Mouse (Mus musculus): ENCODE measurements around the gene Fbxo28. TPM values are rescaled to one million over a fixed set of nuclear protein-coding genes. Genes with fewer than 3 reads are reported as not detected.

The Fbxo28 gene
- polyA plus RNA-seq, 1 experiment from 2014 or later, result 11.5 TPM

DNA sequence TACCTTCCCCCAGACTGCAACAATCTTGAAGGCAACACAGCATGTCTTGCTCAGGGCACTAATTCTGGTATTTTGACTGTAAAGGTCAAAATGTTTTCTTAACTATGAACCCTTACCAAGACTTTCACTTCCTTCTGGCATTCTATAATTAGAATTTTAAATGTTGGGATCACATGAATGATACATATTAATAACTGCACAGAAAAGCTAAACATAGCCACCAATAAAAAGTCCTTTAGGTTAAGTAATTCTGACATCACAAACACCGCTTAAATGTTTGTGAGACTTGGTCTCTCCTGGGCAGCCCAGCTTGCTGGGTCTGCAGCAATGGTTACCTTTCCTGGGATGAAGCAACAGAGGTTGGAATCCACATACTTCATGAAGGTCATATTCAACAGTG lies 15.5 kb downstream of the Fbxo28 start:
- H3K36me3 ChIP-seq (ENCODE audit: control insufficient read depth, insufficient read depth, low read length), result peaks cover 7% of the 10 kb centered on the region
- no peaks in the 10 kb centered on the region for H3K27me3 ChIP-seq (replicated peaks; ENCODE audit: control insufficient read depth, insufficient read depth, low read length)

DNA sequence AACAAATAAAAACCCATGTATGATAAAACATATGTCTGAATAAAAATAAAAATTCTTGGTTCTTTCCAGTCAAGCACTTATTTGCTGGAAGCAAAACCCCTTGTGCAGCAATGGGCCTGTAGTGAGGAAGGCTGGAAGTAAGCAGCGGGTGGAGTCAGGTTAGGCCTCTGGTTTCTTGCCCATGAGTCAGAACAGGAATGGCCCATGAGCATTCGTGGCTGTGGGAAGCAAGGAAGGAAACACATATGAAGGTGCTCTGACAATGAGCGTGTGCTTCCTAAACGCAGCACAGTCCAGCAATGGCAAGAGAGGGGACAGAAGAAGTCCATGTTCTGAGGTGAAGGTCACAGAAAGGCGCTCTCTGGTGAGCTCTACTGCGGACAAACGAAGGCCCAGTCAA lies 16.9 kb downstream of the Fbxo28 start:
- Histone ChIP-seq H3K36me3 (ENCODE audit: control insufficient read depth, insufficient read depth, low read length) (peaks cover 7% of the 10 kb centered on the region), H3K4me2 (ENCODE audit: low read depth, low read length) (no peak overlapping the region)

More for the DNA sequence above, 15.5 kb downstream of the Fbxo28 start:
- no peak for ATAC-seq
- Histone ChIP-seq H3K4me3 (ENCODE audit: low read length) (no peak overlapping the region), H3K9ac (ENCODE audit: low read depth, low read length) (no peak overlapping the region), H3K27ac (ENCODE audit: low read length) (no peak overlapping the region), H3K9me3 (ENCODE audit: control insufficient read depth, low read length) (no peaks in the 10 kb centered on the region), H3K4me2 (ENCODE audit: low read depth, low read length) (no peak overlapping the region), H3K4me1 (ENCODE audit: control insufficient read depth, insufficient read depth, low read length) (no peaks in the 10 kb centered on the region)
- 87% methylated on average over 1 of the region's 1 CpGs for WGBS

DNA sequence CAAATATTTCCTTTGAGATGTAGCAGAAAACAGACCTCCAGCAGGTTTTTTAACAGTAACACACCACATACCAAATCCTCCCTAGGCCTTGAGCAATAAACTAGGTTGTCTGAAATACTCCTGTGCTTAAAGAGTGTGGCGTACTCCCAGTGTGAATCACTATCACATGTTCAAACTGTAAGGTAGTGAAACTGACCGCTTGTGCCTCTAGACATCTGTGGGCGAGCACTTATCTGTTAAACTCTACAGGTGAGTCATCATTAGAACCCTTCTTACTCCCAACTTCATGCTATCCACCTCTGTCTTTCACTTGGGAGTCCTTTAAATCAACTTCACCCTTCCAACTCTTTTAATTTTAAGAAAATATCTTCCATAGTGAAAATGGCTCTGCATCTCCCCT lies 18.3 kb downstream of the Fbxo28 start:
- no peaks in the 10 kb centered on the region for H3K27me3 ChIP-seq (replicated peaks; ENCODE audit: control insufficient read depth, insufficient read depth, low read length)
- H3K4me1 ChIP-seq (ENCODE audit: control insufficient read depth, insufficient read depth, low read length), result no peaks in the 10 kb centered on the region
- H3K4me3 ChIP-seq (ENCODE audit: low read length), result no peak overlapping the region
- no peak overlapping the region for H3K9ac ChIP-seq (ENCODE audit: low read depth, low read length)
- no peak for ATAC-seq
- no peaks in the 10 kb centered on the region for H3K9me3 ChIP-seq (ENCODE audit: control insufficient read depth, low read length)
- H3K27ac ChIP-seq (ENCODE audit: low read length), result no peak overlapping the region
- WGBS, result 83% methylated on average over 3 of the region's 3 CpGs
- H3K36me3 ChIP-seq (ENCODE audit: control insufficient read depth, insufficient read depth, low read length), result peaks cover 10% of the 10 kb centered on the region
- no peak overlapping the region for H3K4me2 ChIP-seq (ENCODE audit: low read depth, low read length)

More for the DNA sequence above, 16.9 kb downstream of the Fbxo28 start:
- Histone ChIP-seq H3K4me1 (ENCODE audit: control insufficient read depth, insufficient read depth, low read length) (no peaks in the 10 kb centered on the region), H3K9ac (ENCODE audit: low read depth, low read length) (no peak overlapping the region), H3K4me3 (ENCODE audit: low read length) (no peak overlapping the region), H3K27ac (ENCODE audit: low read length) (no peak overlapping the region), H3K27me3 (replicated peaks; ENCODE audit: control insufficient read depth, insufficient read depth, low read length) (no peaks in the 10 kb centered on the region), H3K9me3 (ENCODE audit: control insufficient read depth, low read length) (no peaks in the 10 kb centered on the region)
- no peak for ATAC-seq
- WGBS, result 91% methylated on average over 7 of the region's 7 CpGs

DNA sequence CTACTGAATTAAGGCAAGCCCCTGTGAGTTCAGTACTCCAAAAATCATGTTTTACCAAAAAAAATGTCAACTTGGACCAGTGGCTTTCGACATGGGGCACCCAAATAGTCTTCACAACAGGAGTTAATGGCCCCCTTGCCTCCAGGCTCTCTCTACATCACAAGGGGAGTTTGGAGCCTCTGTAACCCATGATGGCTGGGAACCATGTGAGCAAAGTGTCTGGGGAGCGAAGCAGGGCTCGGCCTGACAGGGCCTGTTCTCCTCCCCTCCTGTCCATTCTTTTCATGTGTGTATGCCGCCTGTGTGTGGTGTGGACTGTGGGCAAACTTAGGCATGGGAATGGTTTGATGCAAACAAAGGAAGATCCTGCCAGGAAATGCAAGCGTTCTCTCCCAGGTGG lies 27.2 kb downstream of the Fbxo28 start:
- Histone ChIP-seq H3K4me2 (ENCODE audit: low read depth, low read length) (no peak overlapping the region), H3K4me3 (ENCODE audit: low read length) (no peak overlapping the region), H3K27me3 (replicated peaks; ENCODE audit: control insufficient read depth, insufficient read depth, low read length) (no peaks in the 10 kb centered on the region), H3K36me3 (ENCODE audit: control insufficient read depth, insufficient read depth, low read length) (peaks cover 27% of the 10 kb centered on the region), H3K9ac (ENCODE audit: low read depth, low read length) (no peak overlapping the region), H3K9me3 (ENCODE audit: control insufficient read depth, low read length) (peaks cover 3% of the 10 kb centered on the region; the same call in 1 of the 2 replicates), H3K27ac (ENCODE audit: low read length) (no peak overlapping the region), H3K4me1 (ENCODE audit: control insufficient read depth, insufficient read depth, low read length) (no peaks in the 10 kb centered on the region)
- 98% methylated on average over 5 of the region's 5 CpGs for WGBS
- no peak for ATAC-seq

DNA sequence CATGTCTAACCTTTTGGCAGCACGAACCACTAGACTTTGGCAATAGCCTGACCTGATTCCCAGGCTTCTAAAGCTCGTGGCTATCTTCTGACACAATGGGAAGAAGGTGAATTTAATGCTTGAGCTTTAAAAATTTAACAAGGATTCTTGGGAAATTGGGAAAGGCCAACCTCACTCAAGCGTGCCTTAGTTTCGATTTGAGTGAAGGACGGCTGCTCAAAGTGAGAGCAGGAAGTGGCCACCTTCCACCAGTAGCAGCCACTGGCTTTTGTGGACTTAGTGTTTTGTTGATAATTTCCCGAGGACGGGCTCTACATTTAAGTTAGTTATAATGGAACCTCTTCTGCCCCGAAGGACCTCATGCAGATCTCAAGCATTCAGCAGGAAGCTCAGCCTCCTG lies 28.2 kb downstream of the Fbxo28 start:
- H3K4me1 ChIP-seq (ENCODE audit: control insufficient read depth, insufficient read depth, low read length), result no peaks in the 10 kb centered on the region
- no peak overlapping the region for H3K9ac ChIP-seq (ENCODE audit: low read depth, low read length)
- no peak overlapping the region for H3K27ac ChIP-seq (ENCODE audit: low read length)
- no peak for ATAC-seq
- peaks cover 3% of the 10 kb centered on the region; the same call in 1 of the 2 replicates for H3K9me3 ChIP-seq (ENCODE audit: control insufficient read depth, low read length)
- 91% methylated on average over 8 of the region's 8 CpGs for WGBS
- H3K36me3 ChIP-seq (ENCODE audit: control insufficient read depth, insufficient read depth, low read length), result peaks cover 24% of the 10 kb centered on the region
- no peak overlapping the region for H3K4me3 ChIP-seq (ENCODE audit: low read length)
- H3K27me3 ChIP-seq (replicated peaks; ENCODE audit: control insufficient read depth, insufficient read depth, low read length), result no peaks in the 10 kb centered on the region
- H3K4me2 ChIP-seq (ENCODE audit: low read depth, low read length), result no peak overlapping the region

DNA sequence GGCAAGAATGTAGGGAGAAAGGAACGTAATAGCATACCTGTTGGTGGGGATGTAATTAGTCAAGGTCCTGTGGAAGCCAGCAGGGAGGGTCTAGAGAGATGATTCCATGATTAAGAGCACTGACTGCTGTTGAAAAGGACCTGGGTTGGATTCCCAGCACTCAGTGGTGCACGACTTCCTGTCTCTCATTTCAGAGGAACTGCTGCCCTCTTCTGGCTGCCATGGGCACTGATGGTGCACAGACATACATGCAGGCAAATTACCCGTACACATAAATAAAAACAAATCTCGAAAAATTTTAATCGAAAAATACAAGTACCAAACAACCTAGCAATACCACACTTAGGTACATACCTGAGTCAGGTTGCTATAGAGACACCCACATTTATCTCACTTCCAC lies 30.1 kb downstream of the Fbxo28 start:
- WGBS, result 95% methylated on average over 5 of the region's 5 CpGs
- H3K36me3 ChIP-seq (ENCODE audit: control insufficient read depth, insufficient read depth, low read length), result peaks cover 13% of the 10 kb centered on the region
- no peak overlapping the region for H3K9ac ChIP-seq (ENCODE audit: low read depth, low read length)
- H3K27ac ChIP-seq (ENCODE audit: low read length), result no peak overlapping the region
- ATAC-seq, result no peak
- H3K9me3 ChIP-seq (ENCODE audit: control insufficient read depth, low read length), result peaks cover 3% of the 10 kb centered on the region; the same call in 1 of the 2 replicates
- no peak overlapping the region for H3K4me3 ChIP-seq (ENCODE audit: low read length)
- H3K4me1 ChIP-seq (ENCODE audit: control insufficient read depth, insufficient read depth, low read length), result no peaks in the 10 kb centered on the region
- no peaks in the 10 kb centered on the region for H3K27me3 ChIP-seq (replicated peaks; ENCODE audit: control insufficient read depth, insufficient read depth, low read length)
- no peak overlapping the region for H3K4me2 ChIP-seq (ENCODE audit: low read depth, low read length)

DNA sequence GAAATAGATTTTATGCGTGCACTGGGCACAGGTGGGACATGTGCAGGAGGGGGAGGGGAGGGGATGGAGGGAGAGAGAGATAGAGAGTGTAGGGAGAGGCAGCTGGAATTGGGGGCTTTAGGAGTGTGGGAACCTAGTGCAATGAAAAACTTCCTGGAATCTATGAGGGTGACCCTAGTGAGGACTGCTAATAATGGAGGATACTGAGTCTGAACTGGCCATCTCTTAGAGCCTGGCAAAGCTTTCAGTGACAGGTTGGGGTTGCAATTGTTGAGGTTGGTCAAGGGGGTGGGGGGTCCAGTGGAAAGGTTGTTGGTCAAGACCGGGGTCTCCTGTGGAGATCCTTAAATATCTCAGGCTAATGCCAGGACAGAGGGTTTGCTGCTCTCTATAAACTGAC lies 31.1 kb downstream of the Fbxo28 start:
- H3K27me3 ChIP-seq (replicated peaks; ENCODE audit: control insufficient read depth, insufficient read depth, low read length), result no peaks in the 10 kb centered on the region
- no peak overlapping the region for H3K27ac ChIP-seq (ENCODE audit: low read length)
- no peak overlapping the region for H3K4me2 ChIP-seq (ENCODE audit: low read depth, low read length)
- peaks cover 13% of the 10 kb centered on the region for H3K36me3 ChIP-seq (ENCODE audit: control insufficient read depth, insufficient read depth, low read length)
- H3K4me1 ChIP-seq (ENCODE audit: control insufficient read depth, insufficient read depth, low read length), result no peaks in the 10 kb centered on the region
- no peak for ATAC-seq
- no peak overlapping the region for H3K9ac ChIP-seq (ENCODE audit: low read depth, low read length)
- peaks cover 3% of the 10 kb centered on the region; the same call in 1 of the 2 replicates for H3K9me3 ChIP-seq (ENCODE audit: control insufficient read depth, low read length)
- 85% methylated on average over 2 of the region's 2 CpGs for WGBS
- H3K4me3 ChIP-seq (ENCODE audit: low read length), result no peak overlapping the region

DNA sequence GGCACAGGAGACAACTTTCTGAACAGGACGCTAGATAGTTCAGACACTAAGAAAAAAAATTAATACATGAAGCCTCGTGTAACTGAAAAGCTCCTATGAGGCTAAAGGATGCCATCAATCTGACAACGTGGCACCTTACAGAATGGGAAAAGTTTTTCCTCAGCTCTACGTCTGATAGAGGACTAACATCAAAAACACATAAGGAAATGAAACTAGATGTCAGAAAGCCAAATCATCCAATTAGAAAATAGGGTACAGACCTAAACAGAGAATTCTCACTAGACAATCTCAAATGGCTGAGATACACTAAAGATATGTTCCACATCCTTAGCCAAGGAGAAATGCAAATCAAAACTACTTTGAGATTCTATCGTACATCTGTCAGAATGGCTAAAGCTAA lies 32.0 kb downstream of the Fbxo28 start:
- Histone ChIP-seq H3K36me3 (ENCODE audit: control insufficient read depth, insufficient read depth, low read length) (peaks cover 11% of the 10 kb centered on the region), H3K4me1 (ENCODE audit: control insufficient read depth, insufficient read depth, low read length) (no peaks in the 10 kb centered on the region), H3K9ac (ENCODE audit: low read depth, low read length) (no peak overlapping the region), H3K27me3 (replicated peaks; ENCODE audit: control insufficient read depth, insufficient read depth, low read length) (no peaks in the 10 kb centered on the region), H3K4me3 (ENCODE audit: low read length) (no peak overlapping the region), H3K9me3 (ENCODE audit: control insufficient read depth, low read length) (peaks cover 3% of the 10 kb centered on the region; the same call in 1 of the 2 replicates), H3K27ac (ENCODE audit: low read length) (no peak overlapping the region), H3K4me2 (ENCODE audit: low read depth, low read length) (no peak overlapping the region)
- ATAC-seq, result no peak
- 85% methylated on average over 5 of the region's 5 CpGs for WGBS

DNA sequence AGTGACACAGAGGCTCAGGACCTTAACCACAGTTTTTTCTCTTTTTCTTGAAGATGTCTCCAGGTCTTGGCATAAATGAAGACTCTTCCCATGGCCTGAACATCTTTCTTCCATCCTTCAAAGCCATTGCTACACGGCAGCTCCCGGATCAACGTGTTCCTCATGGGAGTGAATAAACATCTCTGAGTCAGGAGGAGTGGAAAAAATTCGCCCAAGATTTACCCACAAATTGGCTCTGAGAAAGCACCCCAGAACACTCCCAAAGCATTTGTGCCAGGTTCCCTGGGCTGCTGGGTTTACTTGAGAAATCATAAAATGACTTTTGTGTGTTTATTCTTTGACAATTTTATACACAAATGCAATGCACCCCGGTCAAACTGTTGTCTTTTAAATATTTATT lies 38.5 kb downstream of the Fbxo28 start:
- H3K27me3 ChIP-seq (replicated peaks; ENCODE audit: control insufficient read depth, insufficient read depth, low read length), result no peaks in the 10 kb centered on the region
- 83% methylated on average over 5 of the region's 5 CpGs for WGBS
- H3K27ac ChIP-seq (ENCODE audit: low read length), result no peak overlapping the region

DNA sequence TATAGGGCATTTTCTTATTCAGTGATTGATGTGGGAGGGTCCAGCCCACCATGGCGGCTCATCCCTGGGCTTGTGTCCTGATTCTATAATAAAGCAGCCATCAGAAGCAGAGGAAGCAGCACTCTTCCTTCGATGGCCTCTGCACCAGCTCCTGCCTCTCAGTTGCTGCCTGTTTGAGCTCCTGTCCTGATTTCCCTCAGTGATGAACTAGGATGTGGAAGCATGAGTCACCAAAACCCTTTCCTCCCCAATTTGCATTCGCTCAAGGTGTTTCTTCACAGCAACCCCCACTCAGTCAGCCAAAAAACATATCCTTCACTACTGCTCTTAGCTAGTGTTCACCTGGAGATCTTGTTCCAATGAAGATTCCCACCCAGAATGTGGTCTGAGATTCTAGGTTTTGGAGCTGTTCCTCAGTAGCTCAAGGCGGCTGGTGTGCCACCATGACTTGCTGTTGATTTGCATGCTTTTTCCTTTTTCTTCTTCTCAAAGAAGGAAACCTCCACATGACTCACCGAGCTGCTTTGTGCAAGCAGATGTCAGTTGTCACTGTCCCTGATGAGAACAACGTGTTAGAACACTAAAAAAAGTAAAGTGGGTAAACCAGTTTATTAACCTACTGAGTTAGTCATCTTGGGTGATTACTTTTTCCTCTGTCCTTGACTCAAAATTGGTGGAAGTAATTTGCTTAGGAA lies 39.1 kb downstream of the Fbxo28 start:
- no peaks in the 10 kb centered on the region for H3K27me3 ChIP-seq (replicated peaks; ENCODE audit: control insufficient read depth, insufficient read depth, low read length)
- no peaks in the 10 kb centered on the region for H3K9me3 ChIP-seq (ENCODE audit: control insufficient read depth, low read length)
- no peak overlapping the region for H3K9ac ChIP-seq (ENCODE audit: low read depth, low read length)
- no peak overlapping the region for H3K4me3 ChIP-seq (ENCODE audit: low read length)
- H3K4me2 ChIP-seq (ENCODE audit: low read depth, low read length), result no peak overlapping the region
- no peaks in the 10 kb centered on the region for H3K4me1 ChIP-seq (ENCODE audit: control insufficient read depth, insufficient read depth, low read length)
- no peak overlapping the region for H3K27ac ChIP-seq (ENCODE audit: low read length)
- H3K36me3 ChIP-seq (ENCODE audit: control insufficient read depth, insufficient read depth, low read length), result no peaks in the 10 kb centered on the region
- no peak for ATAC-seq
- WGBS, result 83% methylated on average over 6 of the region's 6 CpGs

More for the DNA sequence above, 38.5 kb downstream of the Fbxo28 start:
- ATAC-seq, result no peak
- no peak overlapping the region for H3K9ac ChIP-seq (ENCODE audit: low read depth, low read length)
- no peaks in the 10 kb centered on the region for H3K4me1 ChIP-seq (ENCODE audit: control insufficient read depth, insufficient read depth, low read length)
- H3K9me3 ChIP-seq (ENCODE audit: control insufficient read depth, low read length), result no peaks in the 10 kb centered on the region
- H3K36me3 ChIP-seq (ENCODE audit: control insufficient read depth, insufficient read depth, low read length), result no peaks in the 10 kb centered on the region
- no peak overlapping the region for H3K4me2 ChIP-seq (ENCODE audit: low read depth, low read length)
- no peak overlapping the region for H3K4me3 ChIP-seq (ENCODE audit: low read length)
